Mouse (Mus musculus) CD4-positive naive resting alpha-beta T cell, adult 57 days (primary cell): ENCODE data around the gene Sdhd. TPM values are rescaled to one million over a fixed set of nuclear protein-coding genes. Genes with fewer than 3 reads are reported as not detected.

ENCODE experiments used
- total RNA-seq: library from RNA; stranded (reverse); gene quantifications from one replicate; pipeline ENCODE4 v1.2.4, GENCODE M21; 2023

Gene Sdhd
- 57.6 TPM for total RNA-seq

DNA sequence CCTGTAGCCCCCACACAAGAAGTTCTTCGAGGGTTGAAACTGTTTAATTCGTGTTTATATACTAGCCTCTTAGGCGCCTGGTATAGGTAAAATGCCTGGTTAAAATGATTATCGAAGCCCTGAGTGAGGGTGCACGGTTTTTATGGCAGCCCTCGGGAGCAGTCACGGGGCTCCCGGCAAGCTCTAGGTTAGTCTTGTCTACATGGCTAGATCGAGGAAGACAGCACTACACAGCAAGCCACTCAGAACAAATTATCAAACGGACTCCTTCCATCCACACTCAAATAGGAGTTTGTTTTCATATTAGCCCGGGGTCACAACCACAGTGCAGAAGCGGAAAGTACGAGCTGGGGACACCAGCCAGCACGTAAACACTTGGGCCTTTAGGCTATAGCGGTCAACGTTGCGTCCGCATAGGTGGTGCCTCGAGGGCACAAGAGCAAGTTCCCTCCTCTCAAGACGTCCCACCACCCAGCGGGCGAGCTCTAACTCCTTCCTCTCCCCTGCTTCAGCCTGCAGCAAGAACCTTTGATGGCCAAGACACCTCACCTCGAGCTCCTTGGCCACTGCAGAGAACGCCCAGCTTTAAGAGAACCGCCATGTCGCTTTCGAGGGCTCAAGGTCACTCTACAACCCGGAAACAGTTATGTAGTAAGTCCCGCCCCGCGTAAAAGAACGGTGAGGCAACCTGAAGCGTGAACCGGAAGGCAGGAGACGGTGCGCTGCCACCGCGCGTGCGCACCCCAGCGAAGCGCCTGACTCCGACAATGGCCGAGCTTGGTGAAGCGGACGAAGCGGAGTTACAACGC, at the start of gene Sdhd, which contains the start of gene Timm8b:
Sdhd (minus strand) TSS at position 624 of the 809 bp plus-strand sequence.
Timm8b (plus strand) TSS at position 722 of the 809 bp plus-strand sequence.

DNA sequence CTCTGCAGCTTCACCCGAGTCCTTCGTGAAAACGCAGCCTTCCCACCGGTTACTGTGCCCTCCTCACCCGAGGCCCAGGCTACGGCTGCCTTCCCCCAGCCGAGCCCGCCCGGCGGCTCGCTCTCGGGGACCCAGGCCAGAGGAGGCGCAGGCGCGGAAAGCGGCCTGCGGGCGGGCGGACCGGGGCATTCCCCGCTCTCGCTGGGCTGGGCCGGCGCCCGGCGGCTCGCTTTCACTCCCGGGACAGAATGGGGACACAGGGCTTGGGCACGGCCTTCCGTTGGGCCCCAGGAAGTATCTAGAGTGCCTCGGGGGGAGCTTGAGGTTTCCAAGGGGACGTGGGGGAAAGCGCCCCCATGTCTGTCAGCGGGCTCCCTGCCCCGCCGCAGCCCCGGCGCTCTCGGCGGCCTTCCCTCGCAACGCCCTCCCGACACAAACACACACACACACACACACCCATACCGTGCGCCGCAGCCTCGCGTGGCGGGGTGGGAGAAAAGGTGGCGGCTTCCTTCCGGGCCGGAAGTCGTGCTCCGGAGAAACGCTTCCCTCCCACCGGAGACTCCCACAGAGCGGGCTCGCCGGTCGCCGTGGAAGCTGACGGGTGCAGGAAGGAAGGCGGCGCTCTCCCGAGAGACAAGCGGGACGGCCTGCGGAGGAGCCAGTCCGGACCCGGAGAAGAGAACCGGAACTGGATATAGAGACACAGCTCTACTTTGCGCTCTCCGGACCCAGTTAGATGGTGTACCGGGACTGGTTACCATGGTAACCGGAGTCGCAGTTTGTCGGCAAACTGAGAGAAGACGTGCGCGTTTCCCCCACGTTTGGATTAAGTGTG, 13.4 kb upstream of the Sdhd start, which contains the start of the genes Pih1d2 and Nkapd1:
Pih1d2 (plus strand) TSS at position 556 of the 838 bp plus-strand sequence.
Nkapd1 (minus strand) TSS at position 699 of the 838 bp plus-strand sequence.

DNA sequence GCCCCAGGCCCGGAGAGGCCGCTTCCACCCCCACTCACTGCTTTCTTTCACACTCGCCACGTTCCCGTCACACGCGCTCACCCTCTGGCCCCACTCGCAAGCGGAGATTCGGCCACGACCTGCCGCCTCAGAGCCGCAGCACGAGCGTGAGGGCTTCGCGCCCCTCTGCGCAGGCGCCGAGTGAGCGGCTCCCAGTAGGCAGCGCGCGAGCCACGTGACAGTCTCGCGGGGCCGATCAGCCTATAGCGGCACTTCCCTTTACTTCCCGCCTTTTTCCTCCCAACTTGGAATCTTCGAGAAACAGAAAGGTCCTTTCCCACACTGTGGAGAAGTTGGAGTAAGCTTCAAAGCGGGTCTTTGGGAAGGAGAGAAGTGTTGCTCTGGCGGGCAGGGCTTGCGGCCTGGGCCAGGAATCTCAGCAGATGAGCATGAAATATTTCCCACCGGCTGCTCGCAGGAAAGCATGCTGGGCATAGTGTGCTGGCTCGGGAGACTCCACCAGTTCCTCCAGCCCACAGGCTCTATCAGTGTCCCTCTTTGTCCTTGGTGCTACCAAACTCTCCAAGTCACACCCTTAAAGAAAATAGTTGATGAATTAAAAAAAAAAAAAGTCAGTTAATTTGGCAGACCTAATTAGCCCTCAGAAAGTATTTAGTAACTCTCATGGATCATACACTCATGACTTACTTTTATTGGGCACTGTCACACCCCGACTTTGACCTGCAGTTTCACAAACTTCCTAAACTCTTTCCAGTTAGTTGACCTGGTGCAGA, 42.3 kb downstream of the Sdhd start, which contains the start of gene Tex12:
Tex12 (minus strand) TSS at position 181 of the 773 bp plus-strand sequence.

DNA sequence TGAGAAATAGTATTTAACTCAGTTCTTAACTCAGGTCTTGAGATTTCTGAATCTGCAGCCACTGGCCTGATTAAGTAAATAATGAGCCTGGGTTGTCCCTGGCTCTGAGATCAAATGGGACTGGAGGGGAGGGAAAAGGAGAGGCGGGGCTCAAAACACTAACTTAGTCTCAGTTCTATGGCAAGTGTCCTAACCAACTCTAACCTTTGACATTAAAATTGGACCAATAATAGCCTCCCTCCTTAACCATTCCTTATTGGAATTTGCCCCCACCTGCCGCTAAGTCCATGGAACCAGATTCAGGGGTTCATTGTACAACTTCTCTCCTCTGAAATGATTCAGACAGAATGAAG, 48.5 kb downstream of the Sdhd start, which contains the start of gene Bco2:
Bco2 (minus strand) TSS at position 88 of the 353 bp plus-strand sequence.

DNA sequence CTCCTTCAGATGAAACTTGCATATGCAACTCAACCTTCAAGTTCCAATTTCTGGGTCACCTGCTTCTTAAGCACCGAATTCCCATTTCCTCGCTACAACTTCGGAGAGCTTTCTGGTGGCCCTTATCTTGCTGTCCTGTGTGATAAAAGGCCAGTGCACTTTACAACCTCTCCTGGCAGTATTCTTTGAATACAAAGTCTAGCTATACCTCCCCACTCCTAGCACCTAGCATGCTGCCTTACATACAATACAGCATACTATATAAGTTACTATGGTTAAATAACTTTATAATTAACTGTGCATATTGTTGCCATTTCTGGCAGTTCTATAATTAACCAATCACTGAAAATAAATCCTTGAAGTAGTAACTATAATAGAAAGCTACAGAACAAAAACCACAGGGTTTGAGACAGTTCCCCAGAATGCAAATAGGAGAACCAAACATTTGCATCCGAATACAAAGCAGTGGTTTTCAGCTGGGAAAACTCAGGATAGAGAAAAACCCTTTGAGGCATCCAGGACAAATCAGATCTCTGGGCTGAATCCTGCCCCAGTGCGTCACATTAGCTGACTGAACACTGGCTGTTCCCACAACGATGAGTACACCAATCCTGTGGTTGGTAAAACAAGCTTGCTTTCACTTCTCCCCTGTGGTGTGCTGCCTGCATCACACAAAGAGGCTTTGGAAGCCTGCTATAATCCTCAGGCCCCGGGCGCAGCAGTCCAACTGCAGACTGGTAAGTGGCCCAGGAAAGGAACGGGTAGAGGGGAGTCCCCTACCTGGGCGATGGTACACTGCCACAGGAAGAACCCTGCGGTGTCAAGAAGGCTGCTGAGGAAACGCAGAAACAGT, 49.1 kb downstream of the Sdhd start, which contains the start of gene Il18:
Il18 (plus strand) TSS at position 587 of the 853 bp plus-strand sequence.

Other genes with a start within 250 kb of the Sdhd start
- gene Plet1, start 109.3 kb downstream of the Sdhd start, total RNA-seq = not detected
- gene Pts, start 75.1 kb downstream of the Sdhd start, total RNA-seq = 49.0 TPM
- 1.5 TPM for gene Il18, start 49.0 kb downstream of the Sdhd start, total RNA-seq
- gene Bco2, start 48.6 kb downstream of the Sdhd start, total RNA-seq = 0.44 TPM
- not detected for gene Tex12, start 42.5 kb downstream of the Sdhd start, total RNA-seq
- 45.3 TPM for gene Timm8b, start 98 bp upstream of the Sdhd start, total RNA-seq
- gene Pih1d2, start 13.5 kb upstream of the Sdhd start, total RNA-seq = 0.62 TPM
- gene Nkapd1, start 13.7 kb upstream of the Sdhd start, total RNA-seq = 28.4 TPM
- gene Dlat, start 56.0 kb upstream of the Sdhd start, total RNA-seq = 26.2 TPM
- not detected for gene Dixdc1, start 135.7 kb upstream of the Sdhd start, total RNA-seq
- gene 2310030G06Rik, start 142.7 kb upstream of the Sdhd start, total RNA-seq = not detected
- 2.2 TPM for gene Cryab, start 147.5 kb upstream of the Sdhd start, total RNA-seq
- not detected for gene Hspb2, start 148.5 kb upstream of the Sdhd start, total RNA-seq
- gene Fdxacb1, start 164.4 kb upstream of the Sdhd start, total RNA-seq = 5.1 TPM
- gene Alg9, start 171.2 kb upstream of the Sdhd start, total RNA-seq = 15.9 TPM
- gene 1110032A03Rik, start 171.7 kb upstream of the Sdhd start, total RNA-seq = 14.8 TPM
- gene Ppp2r1b, start 241.5 kb upstream of the Sdhd start, total RNA-seq = 64.2 TPM